Mouse (Mus musculus) MEL (cell line): ENCODE measurements around the gene Kcnh8.

Experiments used
- POLR2A ChIP-seq, 2 experiments: IDR thresholded peaks; 2 replicates each; pipeline ENCODE4 v1.6.1; 2011 to 2012; ENCODE audit warnings: low read length in 2 of 2, mild to moderate bottlenecking in 2 of 2, control low read depth in 1 of 2, improper control_type of control experiment in 1 of 2, low read depth in 1 of 2, moderate library complexity in 1 of 2; ENCODE audit not compliant: control insufficient read depth in 1 of 2, insufficient read depth in 1 of 2, poor library complexity in 1 of 2
- POLR2AphosphoS2 ChIP-seq: IDR thresholded peaks from 2 replicates; pipeline ENCODE4 v1.6.1; 2011; ENCODE audit warnings: low read length, improper control_type of control experiment
- TAL1 ChIP-seq: IDR thresholded peaks from 2 replicates; pipeline ENCODE4 v1.6.1; 2012; ENCODE audit warnings: mild to moderate bottlenecking, inconsistent platforms, low read length, moderate library complexity, mixed read lengths
- TBP ChIP-seq: IDR thresholded peaks from 2 replicates; pipeline ENCODE4 v1.8.0; 2011; ENCODE audit warnings: low read depth, low read length, improper control_type of control experiment

DNA sequence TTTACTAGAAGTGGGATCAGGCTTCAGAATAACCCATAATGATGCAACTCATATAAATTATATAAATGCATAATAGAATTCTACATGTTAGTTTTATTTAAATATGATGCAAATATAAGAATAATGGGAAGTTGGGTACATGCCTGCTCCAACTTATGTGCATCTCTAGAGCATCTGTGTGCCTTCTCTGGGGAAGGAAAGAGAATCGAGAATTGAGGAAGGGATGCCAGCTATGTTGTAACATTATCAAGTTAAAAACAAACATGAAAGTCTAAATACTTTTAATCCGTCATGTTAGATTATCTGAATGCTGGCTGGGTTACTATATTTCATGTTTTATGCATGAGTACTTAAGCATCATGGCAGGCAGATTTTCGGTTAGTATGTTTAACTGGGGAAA lies 99.4 kb downstream of the Kcnh8 start:
- TF ChIP-seq POLR2AphosphoS2 (no peak), TAL1 (no peak), POLR2A (IDR thresholded peaks at IDR 0.05; ENCODE audit: control insufficient read depth in 1 of 2, insufficient read depth in 1 of 2, low read depth in 1 of 2, low read length in 2 of 2, poor library complexity in 1 of 2) (no peak), TBP (no peak)
